Mouse (Mus musculus): ENCODE data around the gene Eif3c. TPM values are rescaled to one million over a fixed set of nuclear protein-coding genes. Genes with fewer than 3 reads are reported as not detected.

Eif3c gene
- total RNA-seq, 2 experiments from 2014 or later, result 149 to 159 TPM

DNA sequence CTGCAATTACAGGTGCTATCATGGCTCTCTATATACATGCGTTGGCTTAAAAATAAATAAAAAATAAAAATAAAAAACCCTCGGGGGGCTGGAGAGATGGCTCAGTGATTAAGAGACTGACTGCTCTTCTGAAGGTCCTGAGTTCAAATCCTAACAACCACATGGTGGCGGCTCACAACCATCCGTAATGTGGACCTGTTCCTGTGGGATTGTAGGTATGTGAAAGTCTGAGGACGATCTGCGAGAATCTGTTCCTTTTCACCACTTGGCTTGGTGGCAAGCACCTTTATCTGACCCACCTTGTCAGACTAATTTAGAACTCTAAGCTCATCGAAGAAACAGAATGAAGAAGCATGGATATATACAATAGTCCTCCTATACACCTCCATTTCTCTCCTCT lies 66.8 kb downstream of the Eif3c start:
- no peak for DNase-seq
- intact Hi-C loops (cut with DNase I), result no loop called here

DNA sequence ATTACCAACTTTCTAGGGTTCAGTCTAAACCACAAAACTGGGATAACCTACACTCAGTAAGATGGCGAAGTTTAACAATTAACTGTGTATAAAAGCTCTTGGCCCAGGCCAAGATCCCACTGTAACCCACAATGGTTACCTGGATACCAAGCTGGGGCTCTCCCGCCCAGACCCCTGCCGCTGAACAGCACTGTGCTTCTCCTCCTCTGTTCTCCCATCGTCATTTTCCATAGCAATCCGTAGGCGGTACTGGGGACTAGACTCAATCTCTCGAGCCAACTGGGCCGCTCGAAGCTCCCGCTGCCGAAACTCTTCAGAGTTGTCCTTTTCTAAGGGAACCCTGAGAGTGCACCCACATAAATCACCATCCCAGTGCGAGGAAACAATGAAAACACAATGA lies 68.2 kb downstream of the Eif3c start:
- intact Hi-C loops (cut with DNase I), result no loop called here
- DNase-seq, result no peak

DNA sequence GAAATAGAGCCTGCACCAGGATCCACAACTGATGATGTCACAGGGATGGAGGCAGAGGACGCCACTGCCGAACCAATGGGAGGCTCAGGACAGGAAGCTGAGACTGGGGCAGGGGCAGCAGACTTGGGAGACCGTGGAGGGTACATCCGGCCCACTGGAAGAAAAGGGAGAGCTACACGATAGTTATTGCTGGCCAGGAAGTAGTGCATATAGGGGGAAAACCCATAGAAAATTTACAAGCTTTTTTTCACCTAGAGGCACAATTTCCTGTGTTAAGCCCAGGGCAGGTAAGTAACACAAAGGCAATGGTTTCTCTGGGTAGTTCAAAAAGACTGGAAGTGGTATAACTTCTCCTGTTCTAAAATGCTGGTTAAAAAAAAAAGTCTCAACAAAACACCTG lies 69.7 kb downstream of the Eif3c start:
- intact Hi-C loops (cut with DNase I), result no loop called here
- DNase-seq, result no peak

Small RNA genes lying within 50 kb of the gene (microRNA-seq; reads per million reads assigned to microRNA genes)
- gene Mir7059, result 1.4 to 2.1 reads per million in 2 experiments

Other genes starting within 250 kb of the Eif3c start
- 1 to 10 TPM in 1 of 2 experiments, under 1 TPM in 1; 0.84 to 1.6 TPM for gene Lat, start 196.8 kb downstream of the Eif3c start, total RNA-seq (2021)
- gene Spns1, start 189.0 kb downstream of the Eif3c start, total RNA-seq (2021), result 10 to 100 TPM; 34.8 to 41.2 TPM
- gene Nfatc2ip, start 169.7 kb downstream of the Eif3c start, total RNA-seq (2021), result 1 to 10 TPM; 6.1 to 7.0 TPM
- 1 to 10 TPM in 1 of 2 experiments, under 1 TPM in 1; 0.50 to 1.2 TPM for gene Cd19, start 151.5 kb downstream of the Eif3c start, total RNA-seq (2021)
- 10 to 100 TPM; 10.9 to 12.5 TPM for gene Rabep2, start 137.7 kb downstream of the Eif3c start, total RNA-seq (2021)
- under 1 TPM; 0.77 to 0.82 TPM for gene Atp2a1, start 103.3 kb downstream of the Eif3c start, total RNA-seq (2021)
- gene Sh2b1, start 91.0 kb downstream of the Eif3c start, total RNA-seq (2021), result 10 to 100 TPM; 46.1 to 46.7 TPM
- gene Tufm, start 79.0 kb downstream of the Eif3c start, total RNA-seq (2021), result 100 to 1,000 TPM; 245 to 251 TPM
- 10 to 100 TPM; 54.2 to 54.5 TPM for gene Atxn2l, start 63.0 kb downstream of the Eif3c start, total RNA-seq (2021)
- under 1 TPM; 0.69 to 0.81 TPM for gene Apobr, start 18.5 kb upstream of the Eif3c start, total RNA-seq (2021)
- gene Cln3, start 19.4 kb upstream of the Eif3c start, total RNA-seq (2021), result 10 to 100 TPM; 14.7 to 16.6 TPM
- gene Il27, start 28.5 kb upstream of the Eif3c start, total RNA-seq (2021), result not detected
- gene Nupr1, start 64.5 kb upstream of the Eif3c start, total RNA-seq (2021), result 10 to 100 TPM in 1 of 2 experiments, 1 to 10 TPM in 1; 7.2 to 10.5 TPM
- gene Sgf29, start 82.9 kb upstream of the Eif3c start, total RNA-seq (2021), result 10 to 100 TPM; 26.0 to 32.0 TPM
- 10 to 100 TPM; 12.0 to 32.5 TPM for gene Sult1a1, start 110.0 kb upstream of the Eif3c start, total RNA-seq (2021)
- 10 to 100 TPM; 50.7 to 59.8 TPM for gene Bola2, start 129.0 kb upstream of the Eif3c start, total RNA-seq (2021)
- gene Slx1b, start 129.4 kb upstream of the Eif3c start, total RNA-seq (2021), result 1 to 10 TPM; 6.1 to 8.0 TPM
- gene Coro1a, start 141.4 kb upstream of the Eif3c start, total RNA-seq (2021), result 10 to 100 TPM; 12.7 to 14.6 TPM
- gene Mapk3, start 193.2 kb upstream of the Eif3c start, total RNA-seq (2021), result 100 to 1,000 TPM in 1 of 2 experiments, 10 to 100 TPM in 1; 97.7 to 103 TPM
- gene Gdpd3, start 199.9 kb upstream of the Eif3c start, total RNA-seq (2021), result 1 to 10 TPM; 3.6 to 4.6 TPM
- 10 to 100 TPM; 61.9 to 71.7 TPM for gene Ypel3, start 210.5 kb upstream of the Eif3c start, total RNA-seq (2021)
- gene Tbx6, start 215.1 kb upstream of the Eif3c start, total RNA-seq (2021), result under 1 TPM; 0.29 to 0.35 TPM
- gene Ppp4c, start 226.1 kb upstream of the Eif3c start, total RNA-seq (2021), result 10 to 100 TPM; 53.2 to 58.2 TPM
- 10 to 100 TPM; 10.1 to 11.0 TPM for gene Fam57b, start 231.3 kb upstream of the Eif3c start, total RNA-seq (2021)